Mouse (Mus musculus) gastrocnemius, adult 2 months (tissue): ENCODE measurements around the gene Il22. TPM values are rescaled to one million over a fixed set of nuclear protein-coding genes. Genes with fewer than 3 reads are reported as not detected.
"Not testable (repeated sequence)": the region's sequence is repeated elsewhere in the genome, so short reads cannot be mapped to it uniquely, and the experiment has no call there.

Source experiments
- DNase-seq: peaks from one replicate; pipeline ENCODE4 v3.0.0; 2022
- H3K27ac ChIP-seq: fragments of 200-600 bp; 2 replicates; pipeline ENCODE4 v1.8.1; 2022; ENCODE audit warnings: mild to moderate bottlenecking
- H3K4me3 ChIP-seq: fragments of 200-600 bp; 2 replicates; pipeline ENCODE4 v1.8.1; 2022; ENCODE audit warnings: mild to moderate bottlenecking, moderate library complexity
- CTCF ChIP-seq: fragments of 200-600 bp; IDR thresholded peaks from 2 replicates; pipeline ENCODE4 v1.8.1; 2022; ENCODE audit warnings: antibody characterized with exemption, mild to moderate bottlenecking, moderate library complexity
- intact Hi-C: fragments of 180-260 bp; cut with DNase I; formaldehyde crosslinking; loops from one replicate; pipeline ENCODE4 v1.15.1; 2025
- long read RNA-seq, 2 experiments: library from polyadenylated mRNA; stranded (forward); transcript quantifications; one replicate each; pipeline ENCODE4 v2.0.0; 2021
- total RNA-seq, 2 experiments: library from RNA; stranded (reverse); gene quantifications; 2 replicates each; pipeline ENCODE4 v1.2.3; 2021

The Il22 gene
- total RNA-seq = not detected
- long read RNA-seq, experiment 1 = 0 reads
- long read RNA-seq, experiment 2 = 0 reads

GRCm38 (mm10) chr10:118204642-118205041 is at the start of gene Il22:
TSS of gene Il22 (plus strand) at chr10:118204942.
- H3K4me3 ChIP-seq = no peak within 1 kb of the TSS
- no peak within 1 kb of the TSS for H3K27ac ChIP-seq
- no peak for DNase-seq
- intact Hi-C loops = no loop called here
- no peak for TF ChIP-seq CTCF

- Histone ChIP-seq H3K27ac (no peak overlapping the region), H3K4me3 (no peak overlapping the region)
- intact Hi-C loops = loop anchor here (10.0 kb wide), 1 partner anchor 919 kb away; no protein-coding TSS in a partner anchor
- peak; percentile 62 for TF ChIP-seq CTCF
- no peak for DNase-seq
Observed at GRCm38 (mm10) chr10:118155932-118156331, 48.8 kb upstream of the Il22 start.

- no peak for DNase-seq
- no peak for TF ChIP-seq CTCF
- Histone ChIP-seq H3K27ac (no peak overlapping the region), H3K4me3 (no peak overlapping the region)
- intact Hi-C loops = no loop called here
Observed at GRCm38 (mm10) chr10:118161131-118161530, 43.6 kb upstream of the Il22 start.

GRCm38 (mm10) chr10:118169212-118169611 is 35.5 kb upstream of the Il22 start:
- no peak overlapping the region for H3K27ac ChIP-seq
- TF ChIP-seq CTCF = no peak
- no peak for DNase-seq
- H3K4me3 ChIP-seq = no peak overlapping the region
- intact Hi-C loops = no loop called here

GRCm38 (mm10) chr10:118172416-118172815 is 32.3 kb upstream of the Il22 start:
- no peak overlapping the region for H3K4me3 ChIP-seq
- intact Hi-C loops = no loop called here
- H3K27ac ChIP-seq = no peak overlapping the region
- DNase-seq = no peak
- no peak for TF ChIP-seq CTCF

- H3K27ac ChIP-seq = no peak overlapping the region
- intact Hi-C loops = no loop called here
- no peak overlapping the region for H3K4me3 ChIP-seq
- TF ChIP-seq CTCF = no peak
- DNase-seq = no peak
Observed at GRCm38 (mm10) chr10:118172876-118173275, 31.9 kb upstream of the Il22 start.

GRCm38 (mm10) chr10:118175542-118175941 is 29.2 kb upstream of the Il22 start:
- H3K4me3 ChIP-seq, DNase-seq, H3K27ac ChIP-seq, intact Hi-C loops: not testable (repeated sequence)

GRCm38 (mm10) chr10:118178735-118179151 is 26.0 kb upstream of the Il22 start:
- TF ChIP-seq CTCF = no peak

GRCm38 (mm10) chr10:118179265-118179664 is 25.5 kb upstream of the Il22 start:
- Histone ChIP-seq H3K4me3 (no peak overlapping the region), H3K27ac (no peak overlapping the region)
- intact Hi-C loops = no loop called here
- TF ChIP-seq CTCF = no peak
- no peak for DNase-seq

More at GRCm38 (mm10) chr10:118178735-118179151, 26.0 kb upstream of the Il22 start:
- no peak overlapping the region for H3K4me3 ChIP-seq
- intact Hi-C loops = no loop called here
- DNase-seq = no peak
- no peak overlapping the region for H3K27ac ChIP-seq

- H3K27ac ChIP-seq, H3K4me3 ChIP-seq, DNase-seq, intact Hi-C loops: not testable (repeated sequence)
Observed at GRCm38 (mm10) chr10:118195150-118195549, 9.6 kb upstream of the Il22 start.

GRCm38 (mm10) chr10:118215719-118216393 is 11.1 kb downstream of the Il22 start:
- H3K4me3 ChIP-seq, DNase-seq, H3K27ac ChIP-seq, intact Hi-C loops: not testable (repeated sequence)

- H3K27ac ChIP-seq, H3K4me3 ChIP-seq, intact Hi-C loops, DNase-seq: not testable (repeated sequence)
Observed at GRCm38 (mm10) chr10:118227629-118228028, 22.9 kb downstream of the Il22 start.

- H3K27ac ChIP-seq, DNase-seq, H3K4me3 ChIP-seq, intact Hi-C loops: not testable (repeated sequence)
Observed at GRCm38 (mm10) chr10:118232607-118233006, 27.9 kb downstream of the Il22 start.

GRCm38 (mm10) chr10:118240680-118241079 is 35.9 kb downstream of the Il22 start, which contains the start of gene Gm32717:
TSS of gene Gm32717 (minus strand) at chr10:118240780.
- DNase-seq, H3K4me3 ChIP-seq, intact Hi-C loops, H3K27ac ChIP-seq: not testable (repeated sequence)

- H3K27ac ChIP-seq, intact Hi-C loops, H3K4me3 ChIP-seq, DNase-seq: not testable (repeated sequence)
Observed at GRCm38 (mm10) chr10:118249006-118249595, 44.4 kb downstream of the Il22 start.
